Mouse (Mus musculus) heart, adult 2 months (tissue): ENCODE results near the gene Zmiz1.

Experiments used
- CTCF ChIP-seq: fragments of 200-600 bp; IDR thresholded peaks from 2 replicates; pipeline ENCODE4 v1.8.1; 2022; ENCODE audit warnings: antibody characterized with exemption, mild to moderate bottlenecking, moderate library complexity
- POLR2A ChIP-seq: fragments of 200-500 bp; IDR thresholded peaks from 2 replicates; pipeline ENCODE4 v1.6.1; 2011; ENCODE audit warnings: mild to moderate bottlenecking, low read depth, low read length, control low read depth; ENCODE audit not compliant: insufficient read depth

DNA sequence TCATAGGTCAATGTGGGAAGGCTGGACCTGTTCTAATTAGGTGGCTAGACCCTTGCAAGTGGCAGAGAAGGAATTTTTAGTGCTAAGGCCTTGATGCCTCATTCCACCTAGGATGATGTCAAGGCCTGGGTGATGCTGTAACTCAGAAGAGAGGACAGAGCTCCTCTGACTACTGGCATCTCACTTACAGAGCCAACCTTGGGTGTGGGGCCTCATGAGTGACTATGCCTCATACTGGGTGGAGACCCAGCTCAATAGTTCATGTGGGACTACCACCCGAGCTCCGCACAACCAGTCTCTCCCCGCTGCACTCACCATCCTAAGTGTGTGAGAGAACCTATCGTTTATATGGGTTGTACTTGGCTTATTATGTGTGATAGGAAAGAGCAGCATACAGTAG is 84.9 kb downstream of the Zmiz1 start:
- no peak for TF ChIP-seq CTCF
- no peak for TF ChIP-seq POLR2A
